Mouse (Mus musculus): ENCODE results near the gene B3gnt8. TPM values are rescaled to one million over a fixed set of nuclear protein-coding genes. Genes with fewer than 3 reads are reported as not detected.

Gene B3gnt8
- total RNA-seq (2023), result 10 to 100 TPM; 16.3 to 24.1 TPM

DNA sequence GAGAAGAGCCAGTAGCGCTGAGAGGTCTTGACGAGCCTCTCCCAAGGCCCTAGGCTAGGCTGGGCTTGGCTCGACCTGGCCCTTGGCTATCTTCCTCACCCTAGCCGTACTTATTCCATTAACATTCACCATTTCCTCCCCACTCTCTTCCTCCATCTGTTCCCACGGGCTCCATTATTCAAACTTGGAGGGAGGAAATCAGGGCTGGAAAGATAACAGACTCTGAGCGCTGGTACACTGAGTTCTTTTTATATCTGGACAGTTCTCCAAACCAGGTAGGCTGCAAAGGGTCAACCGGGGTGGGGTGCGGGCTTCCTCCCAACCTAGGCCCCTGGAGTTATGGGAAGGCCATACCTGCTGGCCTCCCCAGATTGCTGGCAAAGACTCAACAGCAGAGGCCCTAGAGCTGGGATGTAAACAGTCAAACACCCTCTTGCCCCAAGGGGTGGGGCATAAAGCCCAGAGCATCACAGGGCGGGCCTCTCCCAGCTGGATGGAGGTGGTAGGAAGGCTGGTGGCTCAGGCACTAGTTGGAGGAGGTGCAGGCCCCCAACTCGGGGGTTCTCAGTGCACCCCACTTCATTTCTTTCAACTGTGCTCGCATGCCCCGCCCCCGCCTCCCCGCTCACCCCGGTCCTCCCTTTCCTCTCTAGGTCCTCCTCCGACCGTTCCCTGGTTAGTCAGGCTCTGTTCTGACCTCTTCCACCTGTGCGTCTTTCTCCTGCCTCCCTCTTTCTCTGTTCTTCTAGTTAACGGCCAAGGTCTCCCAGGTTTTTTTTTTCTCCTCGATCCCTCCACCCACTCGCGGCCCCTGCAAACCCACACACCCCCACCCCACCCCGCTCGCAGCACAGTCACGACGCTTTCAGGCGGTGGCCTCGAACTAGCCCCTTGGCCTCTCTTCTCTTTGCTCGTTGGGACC lies at the start of gene B3gnt8:
Gene B3gnt8 (plus strand): TSS at position 146 of the 922 bp plus-strand sequence.

DNA sequence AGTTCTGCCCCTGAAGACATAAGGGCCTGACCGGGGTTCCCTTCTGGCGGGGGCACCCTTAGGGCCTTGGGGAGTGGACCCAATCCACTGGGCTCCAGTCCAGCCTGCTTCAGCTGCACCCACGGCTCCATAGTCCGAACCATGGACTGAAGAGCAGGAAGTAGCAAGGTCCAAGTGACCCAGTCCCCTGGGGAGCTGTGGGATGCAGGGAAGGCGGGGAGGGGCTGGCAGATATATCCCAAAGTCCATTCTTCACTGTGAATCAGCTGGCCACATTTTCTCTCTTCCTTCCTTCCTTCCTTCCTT lies 10.8 kb upstream of the B3gnt8 start, which contains the start of gene Erich4:
Gene Erich4 (minus strand): TSS at position 187 of the 306 bp plus-strand sequence.

DNA sequence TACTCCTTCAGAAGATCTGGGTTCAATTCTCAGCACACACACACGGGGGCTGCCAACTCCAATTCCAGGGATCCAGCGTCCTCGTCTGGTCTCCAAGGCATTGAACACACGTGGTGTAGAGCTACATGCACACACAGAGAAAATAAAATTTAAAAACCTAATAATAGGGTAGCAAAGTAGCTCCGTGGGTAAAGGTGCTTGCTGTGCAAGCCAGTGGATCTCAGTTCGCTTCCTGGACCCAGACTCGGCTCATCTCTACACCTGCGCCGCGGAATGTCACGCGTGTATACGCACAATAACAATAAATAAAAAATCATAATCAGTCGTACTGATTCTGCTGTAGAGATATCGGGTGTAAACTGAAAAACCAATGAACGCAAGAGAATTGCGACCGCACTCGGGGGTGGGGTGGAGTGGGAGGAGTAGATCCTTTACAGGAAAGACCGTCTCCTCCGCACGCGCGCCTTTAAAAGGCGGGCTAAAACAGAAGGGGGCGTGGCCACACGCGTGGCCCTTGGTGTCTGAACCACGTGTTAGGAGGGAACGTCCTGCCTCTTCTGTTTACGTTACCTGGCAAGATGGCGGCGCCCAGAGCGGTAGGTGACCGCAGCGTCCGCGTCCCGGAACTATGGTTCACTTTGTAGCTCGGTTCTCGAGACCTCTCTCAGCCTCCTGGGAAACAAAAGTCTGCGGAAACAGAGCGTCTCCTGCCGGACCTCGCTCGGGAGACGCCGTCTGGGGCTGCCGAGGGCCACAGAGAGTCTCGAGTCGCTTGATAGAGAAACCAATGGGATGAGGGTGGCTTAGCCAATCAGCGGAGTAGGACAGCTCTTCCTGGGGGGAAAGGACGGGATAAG lies 7.4 kb upstream of the B3gnt8 start, which contains the start of gene Dmac2:
Gene Dmac2 (plus strand): TSS at position 550 of the 857 bp plus-strand sequence.

GRCm38 (mm10) chr7:25658657-25659472 lies 32.4 kb downstream of the B3gnt8 start, which contains the start of the genes Bckdha and Exosc5:
Gene Bckdha (minus strand): TSS chr7:25658981.
Gene Exosc5 (plus strand): TSS chr7:25659164.

DNA sequence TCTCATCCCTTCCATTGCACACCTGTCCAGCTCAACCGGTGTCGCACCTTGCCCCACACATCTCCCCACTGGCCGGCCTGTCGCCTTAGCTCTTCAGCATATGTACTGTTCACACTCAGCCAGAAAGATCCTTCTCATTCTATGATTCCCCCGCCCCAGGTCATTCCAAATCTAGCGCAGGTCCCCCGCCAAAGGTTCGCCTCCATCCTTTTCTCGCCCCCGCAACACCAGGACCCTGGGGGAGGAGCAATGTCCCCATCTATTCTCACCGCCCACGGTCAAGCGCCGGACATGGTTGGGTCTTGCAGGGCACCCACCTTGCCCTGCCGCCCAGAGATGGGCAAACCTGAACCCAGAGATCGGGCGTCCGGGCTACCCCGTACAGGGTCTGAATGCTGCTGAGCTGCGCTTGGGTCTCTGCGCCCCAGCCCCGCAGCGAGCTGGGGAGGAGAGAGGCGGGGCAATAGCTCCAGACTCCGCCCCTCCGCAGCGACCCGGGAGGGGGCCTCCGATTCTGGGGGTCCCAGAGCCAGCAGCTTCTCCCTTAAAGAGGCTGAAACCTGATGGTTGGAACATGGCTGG lies 48.4 kb downstream of the B3gnt8 start, which contains the start of gene Tmem91:
Gene Tmem91 (minus strand): TSS at position 448 of the 582 bp plus-strand sequence.

DNA sequence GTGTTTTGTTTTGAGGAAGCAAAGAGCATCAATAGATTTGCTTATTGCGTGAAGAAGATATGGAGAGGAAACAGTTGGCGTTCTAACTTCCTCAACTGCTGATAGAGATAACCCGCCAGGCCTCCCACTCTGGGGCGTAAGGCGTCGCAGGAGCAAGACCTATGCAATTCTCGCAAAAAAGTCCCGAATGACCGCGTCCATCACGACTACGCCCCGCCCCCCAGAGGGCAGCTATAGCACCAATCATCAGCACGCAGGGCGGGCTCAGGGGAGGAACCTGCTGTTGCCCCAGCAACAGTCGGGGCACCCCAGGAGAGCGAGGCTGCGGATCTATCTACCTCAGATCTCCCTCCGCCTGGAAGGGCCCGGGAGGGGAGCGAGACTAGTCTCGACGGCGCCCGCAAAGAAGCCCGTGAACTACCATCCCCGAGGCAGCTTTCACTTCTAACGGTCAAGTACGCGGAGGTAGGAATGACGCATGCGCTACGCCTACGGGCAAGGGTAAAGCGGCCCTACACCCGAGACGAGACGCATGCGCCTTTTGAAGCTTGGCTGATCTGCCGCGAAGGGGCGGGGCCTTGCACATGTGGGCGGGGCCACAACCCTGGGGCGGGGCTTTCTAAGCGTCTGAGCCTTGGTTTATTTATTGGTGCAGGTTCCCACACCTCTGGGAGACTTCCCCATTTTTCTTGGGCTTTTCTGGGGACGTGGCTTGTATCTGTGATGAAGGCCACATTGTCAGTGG lies 54.2 kb downstream of the B3gnt8 start, which contains the start of gene B9d2:
Gene B9d2 (plus strand): TSS at position 267 of the 745 bp plus-strand sequence.

Other genes starting within 250 kb of the B3gnt8 start
- 10 to 100 TPM; 39.6 to 45.4 TPM for gene Lipe, start 227.9 kb upstream of the B3gnt8 start, total RNA-seq (2023)
- gene Cxcl17, start 213.8 kb upstream of the B3gnt8 start, total RNA-seq (2023), result not detected
- 100 to 1,000 TPM; 245 to 270 TPM for gene Ceacam1, start 149.1 kb upstream of the B3gnt8 start, total RNA-seq (2023)
- 10 to 100 TPM; 33.5 to 35.1 TPM for gene Ceacam2, start 86.8 kb upstream of the B3gnt8 start, total RNA-seq (2023)
- gene Erich4, start 10.8 kb upstream of the B3gnt8 start, total RNA-seq (2023), result not detected
- 10 to 100 TPM; 21.2 to 25.3 TPM for gene Dmac2, start 7.2 kb upstream of the B3gnt8 start, total RNA-seq (2023)
- gene Bckdha, start 32.3 kb downstream of the B3gnt8 start, total RNA-seq (2023), result 10 to 100 TPM; 41.4 to 49.7 TPM
- gene Exosc5, start 32.5 kb downstream of the B3gnt8 start, total RNA-seq (2023), result 10 to 100 TPM; 27.7 to 34.1 TPM
- gene Tmem91, start 48.5 kb downstream of the B3gnt8 start, total RNA-seq (2023), result under 1 TPM in 1 of 2 experiments, not detected in 1; 0.42 TPM
- 10 to 100 TPM; 26.2 to 28.7 TPM for gene B9d2, start 54.1 kb downstream of the B3gnt8 start, total RNA-seq (2023)
- 100 to 1,000 TPM; 166 to 200 TPM for gene Tgfb1, start 60.3 kb downstream of the B3gnt8 start, total RNA-seq (2023)
- gene Ccdc97, start 92.4 kb downstream of the B3gnt8 start, total RNA-seq (2023), result 10 to 100 TPM; 66.4 to 74.4 TPM
- gene Hnrnpul1, start 128.1 kb downstream of the B3gnt8 start, total RNA-seq (2023), result 100 to 1,000 TPM; 199 to 224 TPM
- gene Axl, start 162.1 kb downstream of the B3gnt8 start, total RNA-seq (2023), result 1 to 10 TPM; 4.0 to 6.3 TPM
- not detected for gene Cyp2s1, start 190.3 kb downstream of the B3gnt8 start, total RNA-seq (2023)